Mouse (Mus musculus): ENCODE measurements around the gene Mall.
A peak's percentile ranks its signal among the peaks of the same experiment; 100 is the strongest.

Mall gene

GRCm38 (mm10) chr2:127730301-127730997, 717 bp upstream of the Mall start:
- no peak for DNase-seq (ENCODE audit: low spot score)

GRCm38 (mm10) chr2:127728661-127729450, 876 bp downstream of the Mall start:
- no peak for DNase-seq (ENCODE audit: low spot score)

- DNase-seq (ENCODE audit: low spot score): no peak
These were observed 1.6 kb downstream of the Mall start for GRCm38 (mm10) chr2:127728146-127728545.

GRCm38 (mm10) chr2:127723193-127723592, 6.5 kb downstream of the Mall start:
- no peak for DNase-seq (ENCODE audit: low spot score)

GRCm38 (mm10) chr2:127722176-127722892, 7.4 kb downstream of the Mall start:
- no peak for DNase-seq (ENCODE audit: low spot score)

- DNase-seq (ENCODE audit: low spot score): no peak
These were observed 10.8 kb downstream of the Mall start for GRCm38 (mm10) chr2:127718839-127719468.

GRCm38 (mm10) chr2:127714726-127715125, 15.0 kb downstream of the Mall start:
- DNase-seq (ENCODE audit: low spot score): no peak

- DNase-seq (ENCODE audit: low spot score): no peak
These were observed 20.9 kb downstream of the Mall start for GRCm38 (mm10) chr2:127708792-127709191.

- DNase-seq (ENCODE audit: low spot score): no peak
These were observed 21.7 kb downstream of the Mall start for GRCm38 (mm10) chr2:127708060-127708459.

- DNase-seq (ENCODE audit: low spot score): no peak
These were observed 24.5 kb downstream of the Mall start for GRCm38 (mm10) chr2:127705267-127705666.

GRCm38 (mm10) chr2:127689239-127689638, 40.5 kb downstream of the Mall start:
- DNase-seq (ENCODE audit: low spot score): no peak

- DNase-seq (ENCODE audit: low spot score): peak; percentile 29
These were observed 45.9 kb downstream of the Mall start for GRCm38 (mm10) chr2:127683687-127684331.

GRCm38 (mm10) chr2:127667843-127668506, 61.8 kb downstream of the Mall start:
- DNase-seq (ENCODE audit: low spot score): peak; percentile 23

- DNase-seq (ENCODE audit: low spot score): no peak
These were observed 62.7 kb downstream of the Mall start for GRCm38 (mm10) chr2:127667015-127667414.

- no peak for DNase-seq (ENCODE audit: low spot score)
These were observed 67.0 kb downstream of the Mall start for GRCm38 (mm10) chr2:127662708-127663107.

GRCm38 (mm10) chr2:127656086-127656720, 73.5 kb downstream of the Mall start, which contains the start of gene Mal:
Gene Mal, minus strand, starts transcription at chr2:127656695.
- no peak for DNase-seq (ENCODE audit: low spot score)

GRCm38 (mm10) chr2:127655419-127655818, 74.3 kb downstream of the Mall start:
- DNase-seq (ENCODE audit: low spot score): no peak

GRCm38 (mm10) chr2:127654786-127655185, 74.9 kb downstream of the Mall start:
- DNase-seq (ENCODE audit: low spot score): no peak
